Mouse (Mus musculus) naive thymus-derived CD4-positive, alpha-beta T cell, adult 2 months (primary cell): Measurements from ENCODE around the gene Fancc.

Experiments
- DNase-seq: peaks from one replicate; pipeline ENCODE4 v3.0.0-alpha.2; 2011; ENCODE audit warnings: low read depth

The Fancc gene

DNA sequence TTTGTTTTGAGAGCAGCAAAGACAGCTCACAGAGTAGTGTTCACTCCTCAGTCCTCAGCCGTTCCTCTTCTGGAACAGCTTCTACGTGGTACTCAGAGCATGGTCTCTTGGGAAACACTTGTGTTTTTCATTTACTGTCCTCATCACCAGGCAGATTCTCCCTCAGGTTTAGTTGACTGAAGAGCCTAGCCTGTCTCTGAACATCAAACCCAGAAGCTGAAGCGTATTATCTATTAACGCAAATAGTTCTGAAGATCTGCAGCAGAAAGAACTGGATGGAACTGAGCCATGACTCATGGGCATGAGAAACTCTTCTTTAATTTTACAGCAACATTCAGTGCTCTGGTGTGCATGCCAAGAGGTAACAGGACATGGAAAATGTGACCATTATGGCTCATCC lies 147.0 kb downstream of the Fancc start:
- DNase-seq: no peak

GRCm38 (mm10) chr13:63347639-63348038 lies 149.4 kb downstream of the Fancc start:
- DNase-seq: no peak

DNA sequence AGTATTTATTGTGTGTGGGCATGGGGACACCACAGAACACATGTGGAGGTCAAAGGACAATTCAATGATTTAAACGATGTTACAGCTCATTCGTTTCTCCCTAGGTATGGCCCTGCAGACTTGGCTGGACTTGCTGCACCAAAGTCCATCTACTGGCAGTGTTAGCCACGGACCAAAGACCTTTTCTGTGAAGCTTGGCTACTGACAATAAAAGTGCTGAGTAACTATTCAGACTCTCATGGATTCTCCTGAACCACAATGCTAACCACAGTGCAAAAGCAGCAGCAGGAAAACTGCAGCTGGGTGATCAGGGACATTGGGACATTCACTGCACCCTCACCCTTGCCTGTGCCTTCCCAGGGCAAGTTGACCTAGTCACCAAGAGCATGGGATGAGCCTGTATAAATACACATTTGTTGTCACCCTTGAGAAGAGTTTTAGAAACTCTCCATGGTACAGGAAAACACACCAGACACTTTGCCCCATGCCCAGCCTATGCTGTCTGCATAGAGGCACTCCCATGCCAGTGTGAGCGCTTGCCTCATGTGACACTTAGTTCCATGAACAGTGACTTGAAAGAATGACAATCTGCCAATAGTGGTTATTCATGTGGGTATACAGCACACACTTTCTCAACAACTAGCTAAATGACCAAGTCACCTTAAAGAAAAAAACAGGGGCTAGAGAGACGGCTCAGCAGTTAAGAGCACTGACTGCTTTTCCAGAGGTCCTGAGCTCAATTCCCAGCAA lies 151.4 kb downstream of the Fancc start:
- DNase-seq: no peak

- DNase-seq: no peak
Measured at GRCm38 (mm10) chr13:63344481-63344880, 152.6 kb downstream of the Fancc start.

GRCm38 (mm10) chr13:63342781-63343180 lies 154.3 kb downstream of the Fancc start:
- no peak for DNase-seq

DNA sequence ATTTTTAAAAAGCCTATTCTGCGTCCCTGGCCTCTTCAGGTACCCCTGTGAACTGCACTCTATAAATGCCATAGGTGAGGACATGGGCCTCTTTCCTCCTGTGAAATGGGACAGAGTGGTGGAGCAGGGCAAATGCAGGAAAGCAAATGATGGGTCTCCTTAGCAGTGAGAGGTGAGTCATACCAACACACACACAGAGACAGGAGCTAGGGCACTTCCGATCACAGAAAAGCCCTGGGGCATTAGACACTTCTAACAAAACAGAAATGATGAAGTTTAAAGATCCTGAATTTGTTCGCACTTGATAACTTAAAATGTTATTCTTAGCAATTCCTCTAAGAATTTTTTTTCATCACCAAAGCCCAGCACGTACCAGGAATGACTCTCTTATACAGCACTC lies 157.1 kb downstream of the Fancc start:
- no peak for DNase-seq

DNA sequence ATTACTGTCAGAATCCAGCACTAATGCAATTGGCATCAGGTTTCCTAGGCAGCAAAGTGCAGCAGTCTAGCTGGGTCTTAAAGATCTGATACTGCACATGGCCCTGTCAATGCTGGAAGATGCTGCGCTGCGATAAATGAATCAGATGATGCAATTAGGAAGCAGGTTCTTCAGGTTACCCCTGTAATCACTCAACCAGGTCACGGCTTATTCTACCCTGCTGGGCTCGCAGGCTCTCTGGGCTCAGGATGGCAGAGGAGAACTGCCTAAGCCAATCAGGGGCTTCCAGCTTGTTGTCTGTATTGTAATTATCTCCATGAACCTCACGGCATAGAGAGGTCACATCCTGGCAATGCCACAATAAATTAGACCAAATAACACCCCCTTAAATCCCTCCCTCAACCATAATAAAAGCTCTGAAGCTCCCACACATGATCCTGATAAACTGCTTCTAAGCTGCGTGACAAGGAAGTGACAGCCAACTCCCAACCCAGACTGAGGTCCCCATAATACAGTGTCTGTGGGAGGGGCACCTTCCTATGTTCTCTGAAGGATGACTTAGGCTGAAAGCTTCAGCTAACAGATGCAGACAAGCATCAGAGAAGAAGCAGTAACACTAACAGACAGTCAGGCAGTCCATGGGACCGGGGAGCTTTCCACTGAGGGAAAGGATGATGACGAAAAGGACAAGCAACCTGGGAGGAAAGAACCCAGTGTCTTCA lies 159.7 kb downstream of the Fancc start:
- DNase-seq: no peak

- DNase-seq: no peak
Measured at GRCm38 (mm10) chr13:63336335-63336734, 160.7 kb downstream of the Fancc start.

- DNase-seq: peak; percentile 52
Measured at GRCm38 (mm10) chr13:63335421-63336134, 161.5 kb downstream of the Fancc start.

GRCm38 (mm10) chr13:63332576-63333300 lies 164.3 kb downstream of the Fancc start:
- peak; percentile 81 for DNase-seq

GRCm38 (mm10) chr13:63331379-63331778 lies 165.7 kb downstream of the Fancc start:
- DNase-seq: peak; percentile 68

GRCm38 (mm10) chr13:63330236-63330860 lies 166.7 kb downstream of the Fancc start:
- no peak for DNase-seq

DNA sequence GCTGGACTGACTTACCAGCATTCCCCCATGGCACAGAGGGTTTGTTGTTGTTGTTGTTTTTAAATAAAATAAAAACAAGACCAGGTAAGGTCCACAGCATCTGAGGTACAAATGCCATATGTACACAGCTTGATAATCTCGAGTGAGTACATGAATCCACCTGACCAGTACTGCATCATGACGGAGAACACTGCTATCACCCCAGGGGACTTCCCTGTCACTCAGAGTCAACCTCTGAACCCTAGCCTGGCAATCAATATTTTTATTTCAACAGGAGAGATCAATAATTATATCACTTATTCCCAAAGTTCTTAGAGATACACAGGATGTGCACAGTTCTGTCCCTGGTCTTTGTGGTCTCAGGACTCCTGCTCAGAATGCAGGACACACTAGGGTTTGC lies 171.1 kb downstream of the Fancc start:
- no peak for DNase-seq

DNA sequence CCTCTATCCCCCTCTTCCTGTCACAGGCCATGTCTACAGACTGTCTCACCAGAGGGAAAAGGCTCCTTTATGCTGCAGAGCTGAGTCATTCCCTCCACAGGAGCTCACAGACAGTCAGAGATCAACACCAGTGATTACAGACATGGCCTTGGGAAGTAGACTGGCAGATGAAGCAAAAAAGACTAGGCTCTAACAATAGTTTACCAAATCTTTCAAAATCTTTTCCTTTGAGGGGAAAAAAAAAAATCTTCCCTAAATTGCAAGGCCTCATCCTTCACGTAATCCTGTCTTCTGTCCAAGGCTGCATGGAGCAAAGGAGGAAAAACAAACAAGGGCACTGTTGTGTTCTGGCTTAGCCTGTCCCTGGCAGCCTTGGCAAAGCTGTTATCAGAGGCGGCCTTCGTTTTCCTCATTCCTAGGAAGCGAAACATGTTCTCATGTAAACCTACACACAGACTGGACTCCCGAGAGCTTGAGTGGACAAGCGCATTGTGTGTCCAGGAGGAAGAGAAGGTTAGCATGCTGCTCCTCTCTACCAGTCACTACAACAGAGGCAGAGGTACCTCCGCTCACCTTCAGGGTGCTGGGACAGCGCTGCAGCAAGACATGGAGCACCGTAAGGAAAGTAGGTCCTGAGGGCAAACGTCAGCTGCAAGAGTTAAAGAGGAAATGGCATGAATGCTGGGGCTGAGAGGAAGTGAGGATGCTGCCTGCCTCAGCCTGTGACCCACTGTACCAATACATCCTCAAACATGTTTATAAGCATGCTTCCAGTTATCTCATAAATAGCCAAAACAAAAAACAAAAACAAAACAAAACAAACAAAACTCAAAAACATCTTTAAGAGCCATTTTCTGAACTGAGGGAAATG lies 171.9 kb downstream of the Fancc start:
- no peak for DNase-seq

GRCm38 (mm10) chr13:63324311-63324710 lies 172.8 kb downstream of the Fancc start:
- no peak for DNase-seq

GRCm38 (mm10) chr13:63323286-63324075 lies 173.6 kb downstream of the Fancc start:
- no peak for DNase-seq

DNA sequence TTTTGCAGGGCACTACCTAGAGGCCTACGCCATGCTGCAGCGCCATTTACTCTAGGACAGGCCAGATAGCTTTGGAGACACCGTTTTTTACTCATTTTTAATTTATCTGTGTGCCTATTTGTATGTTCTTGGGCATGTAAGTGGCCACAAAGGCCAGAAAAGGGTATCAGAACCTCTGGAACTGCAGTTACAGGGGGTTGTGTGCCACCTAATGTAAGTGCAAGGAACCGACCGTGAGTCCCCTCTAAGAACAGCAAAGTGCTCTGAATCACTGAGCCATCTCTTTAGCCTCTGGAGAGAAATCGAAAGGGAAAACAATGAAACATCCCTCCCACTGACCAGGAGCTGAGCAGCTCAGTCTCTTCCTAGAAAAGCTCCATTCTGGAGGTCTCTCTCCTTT lies 174.3 kb downstream of the Fancc start:
- DNase-seq: no peak

GRCm38 (mm10) chr13:63321689-63322088 lies 175.4 kb downstream of the Fancc start:
- DNase-seq: no peak

DNA sequence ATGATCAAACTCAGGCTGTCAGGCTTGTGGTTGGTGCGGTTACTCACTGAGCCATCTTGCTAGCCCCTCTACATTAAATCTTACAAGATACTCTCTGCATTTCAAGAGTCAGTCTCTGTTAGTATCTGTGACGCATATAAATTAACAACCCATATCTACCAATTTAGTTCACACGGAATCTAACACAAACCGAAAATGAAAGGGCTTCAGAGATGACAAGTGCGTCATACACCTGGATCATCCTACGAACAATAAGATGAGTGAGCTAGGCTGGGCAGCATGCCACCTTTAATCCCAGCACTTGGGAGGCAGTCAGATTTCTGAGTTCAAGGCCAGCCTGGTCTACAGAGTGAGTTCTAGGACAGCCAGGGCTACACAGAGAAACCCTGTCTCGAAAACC lies 177.3 kb downstream of the Fancc start:
- no peak for DNase-seq

DNA sequence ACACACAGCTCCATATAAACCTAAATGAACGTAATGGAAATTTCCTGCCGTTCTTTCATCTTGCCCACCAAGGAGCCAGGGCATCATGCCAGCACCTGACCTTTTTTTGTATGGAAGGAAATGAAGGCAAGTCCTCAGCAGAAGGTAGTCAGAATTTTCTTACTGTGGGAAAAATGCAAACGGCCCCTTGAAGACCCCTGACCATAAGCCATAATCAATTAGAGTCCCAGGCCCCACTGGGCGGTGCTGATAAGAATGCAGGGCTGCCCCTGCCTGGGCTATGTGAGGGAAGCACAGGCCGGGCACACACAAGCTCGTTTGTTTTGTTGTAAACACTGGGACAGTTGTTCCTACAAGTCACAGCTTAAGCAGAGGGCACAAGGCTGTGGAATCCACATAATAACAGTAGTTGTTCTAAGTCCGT lies 179.4 kb downstream of the Fancc start:
- no peak for DNase-seq
